Mouse (Mus musculus) MEL (cell line): ENCODE measurements around the gene Gtsf2.

ENCODE experiments used
- BHLHE40 ChIP-seq: IDR thresholded peaks from 2 replicates; pipeline ENCODE4 v1.6.1; 2012; ENCODE audit warnings: low read depth, mild to moderate bottlenecking, inconsistent platforms, low read length, improper control_type of control experiment, borderline replicate concordance
- CTCF ChIP-seq, 3 experiments: IDR thresholded peaks in 2 of 3; conservative IDR thresholded peaks in 1 of 3; 2 replicates each; pipeline ENCODE4 v1.5.1; 2011 to 2012; ENCODE audit warnings: low read length in 3 of 3, low read depth in 2 of 3, mild to moderate bottlenecking in 2 of 3, improper control_type of control experiment in 1 of 3, inconsistent platforms in 1 of 3, mixed read lengths in 1 of 3, moderate library complexity in 1 of 3; ENCODE audit not compliant: control insufficient read depth in 1 of 3, insufficient read depth in 1 of 3, poor library complexity in 1 of 3, severe bottlenecking in 1 of 3
- E2F4 ChIP-seq: IDR thresholded peaks from 2 replicates; pipeline ENCODE4 v1.6.1; 2011; ENCODE audit warnings: low read depth, low read length, improper control_type of control experiment, borderline replicate concordance
- ETS1 ChIP-seq: IDR thresholded peaks from 2 replicates; pipeline ENCODE4 v1.6.1; 2012; ENCODE audit warnings: low read depth, mild to moderate bottlenecking, inconsistent platforms, low read length, improper control_type of control experiment, moderate library complexity
- GATA1 ChIP-seq: IDR thresholded peaks from 2 replicates; pipeline ENCODE4 v1.6.1; 2011; ENCODE audit warnings: low read depth, low read length, improper control_type of control experiment
- JUND ChIP-seq: IDR thresholded peaks from 2 replicates; pipeline ENCODE4 v1.6.1; 2011; ENCODE audit warnings: low read depth, mild to moderate bottlenecking, improper control_type of control experiment, low read length
- MEF2A ChIP-seq: IDR thresholded peaks from 2 replicates; pipeline ENCODE4 v1.6.1; 2014; ENCODE audit warnings: low read depth, mild to moderate bottlenecking, inconsistent platforms, low read length, improper control_type of control experiment; ENCODE audit not compliant: poor library complexity, insufficient replicate concordance, severe bottlenecking; ENCODE audit errors: extremely low read depth
- NRF1 ChIP-seq: IDR thresholded peaks from 2 replicates; pipeline ENCODE4 v1.6.1; 2014; ENCODE audit warnings: low read depth, mild to moderate bottlenecking, inconsistent platforms, low read length, improper control_type of control experiment, moderate library complexity; ENCODE audit not compliant: poor library complexity, insufficient read depth, severe bottlenecking
- POLR2A ChIP-seq, 2 experiments: IDR thresholded peaks; 2 replicates each; pipeline ENCODE4 v1.6.1; 2011 to 2012; ENCODE audit warnings: low read length in 2 of 2, mild to moderate bottlenecking in 2 of 2, control low read depth in 1 of 2, improper control_type of control experiment in 1 of 2, low read depth in 1 of 2, moderate library complexity in 1 of 2; ENCODE audit not compliant: control insufficient read depth in 1 of 2, insufficient read depth in 1 of 2, poor library complexity in 1 of 2
- SMC3 ChIP-seq: IDR thresholded peaks from 2 replicates; pipeline ENCODE4 v1.6.1; 2011; ENCODE audit warnings: low read depth, low read length, improper control_type of control experiment
- TAL1 ChIP-seq: IDR thresholded peaks from 2 replicates; pipeline ENCODE4 v1.6.1; 2012; ENCODE audit warnings: mild to moderate bottlenecking, inconsistent platforms, low read length, moderate library complexity, mixed read lengths
- TCF12 ChIP-seq: IDR thresholded peaks from 2 replicates; pipeline ENCODE4 v1.6.1; 2014; ENCODE audit warnings: low read depth, mild to moderate bottlenecking, inconsistent platforms, low read length, improper control_type of control experiment, moderate library complexity
- USF1 ChIP-seq: IDR thresholded peaks from 2 replicates; pipeline ENCODE4 v1.6.1; 2014; ENCODE audit warnings: low read depth, mild to moderate bottlenecking, inconsistent platforms, low read length, improper control_type of control experiment, moderate library complexity

GRCm38 (mm10) chr15:103462539-103463261 is 14.4 kb upstream of the Gtsf2 start:
- TF ChIP-seq TAL1 (no peak), MEF2A (no peak), CTCF (IDR thresholded peaks at IDR 0.05 in 2 of 3, conservative IDR thresholded peaks at IDR 0.05 in 1 of 3; ENCODE audit: control insufficient read depth in 1 of 3, insufficient read depth in 1 of 3, low read depth in 2 of 3, low read length in 3 of 3, poor library complexity in 1 of 3, severe bottlenecking in 1 of 3) (no peak), GATA1 (no peak), TCF12 (no peak), SMC3 (no peak), POLR2A (IDR thresholded peaks at IDR 0.05; ENCODE audit: control insufficient read depth in 1 of 2, insufficient read depth in 1 of 2, low read depth in 1 of 2, low read length in 2 of 2, poor library complexity in 1 of 2) (no peak), USF1 (no peak), BHLHE40 (no peak), JUND (no peak), ETS1 (no peak), E2F4 (no peak), NRF1 (no peak)
